Mouse (Mus musculus): ENCODE measurements around the gene Synj2. TPM values are rescaled to one million over a fixed set of nuclear protein-coding genes. Genes with fewer than 3 reads are reported as not detected.

Gene Synj2
- total RNA-seq (2023) = 1 to 10 TPM; 3.6 to 5.8 TPM

DNA sequence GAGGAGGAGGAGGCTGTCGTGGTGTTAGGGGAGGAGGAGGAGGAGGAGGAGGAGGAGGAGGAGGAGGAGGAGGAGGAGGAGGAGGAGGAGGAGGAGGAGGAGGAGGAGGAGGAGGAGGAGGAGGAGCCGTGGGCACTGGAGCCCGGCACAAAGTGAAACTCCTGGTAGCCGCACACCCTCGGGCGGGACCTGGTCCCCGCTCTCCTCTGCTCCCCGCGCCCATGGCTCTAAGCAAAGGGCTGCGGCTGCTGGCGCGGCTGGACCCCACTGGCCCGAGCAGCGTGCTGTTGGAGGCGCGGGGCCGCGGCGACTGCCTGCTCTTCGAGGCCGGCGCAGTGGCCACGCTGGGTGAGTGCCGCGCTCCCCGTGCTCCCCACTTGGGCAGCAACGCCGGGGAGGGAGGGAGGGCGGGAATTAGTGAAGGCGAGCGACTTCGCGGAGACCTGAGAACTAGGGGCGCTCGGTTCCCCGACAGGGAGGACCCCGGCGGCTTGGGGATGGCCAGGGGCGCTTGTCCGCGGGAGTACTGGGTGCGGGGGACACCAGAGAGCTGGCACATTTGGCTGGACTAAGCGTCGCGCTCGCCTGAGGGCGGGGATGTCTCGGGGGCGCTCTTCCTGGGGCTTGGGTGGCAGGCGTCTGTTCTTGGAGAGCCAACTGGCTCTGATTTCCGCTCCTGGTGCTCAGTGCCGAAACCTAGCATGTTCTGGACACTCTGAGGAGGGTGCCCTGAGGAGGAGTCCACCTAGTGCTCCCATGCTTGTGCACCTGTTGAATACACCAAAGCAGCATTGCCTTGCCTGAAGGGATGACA lies at the start of gene Synj2:
Gene Synj2, plus strand, starts transcription at position 51 of the 814 bp plus-strand sequence.

DNA sequence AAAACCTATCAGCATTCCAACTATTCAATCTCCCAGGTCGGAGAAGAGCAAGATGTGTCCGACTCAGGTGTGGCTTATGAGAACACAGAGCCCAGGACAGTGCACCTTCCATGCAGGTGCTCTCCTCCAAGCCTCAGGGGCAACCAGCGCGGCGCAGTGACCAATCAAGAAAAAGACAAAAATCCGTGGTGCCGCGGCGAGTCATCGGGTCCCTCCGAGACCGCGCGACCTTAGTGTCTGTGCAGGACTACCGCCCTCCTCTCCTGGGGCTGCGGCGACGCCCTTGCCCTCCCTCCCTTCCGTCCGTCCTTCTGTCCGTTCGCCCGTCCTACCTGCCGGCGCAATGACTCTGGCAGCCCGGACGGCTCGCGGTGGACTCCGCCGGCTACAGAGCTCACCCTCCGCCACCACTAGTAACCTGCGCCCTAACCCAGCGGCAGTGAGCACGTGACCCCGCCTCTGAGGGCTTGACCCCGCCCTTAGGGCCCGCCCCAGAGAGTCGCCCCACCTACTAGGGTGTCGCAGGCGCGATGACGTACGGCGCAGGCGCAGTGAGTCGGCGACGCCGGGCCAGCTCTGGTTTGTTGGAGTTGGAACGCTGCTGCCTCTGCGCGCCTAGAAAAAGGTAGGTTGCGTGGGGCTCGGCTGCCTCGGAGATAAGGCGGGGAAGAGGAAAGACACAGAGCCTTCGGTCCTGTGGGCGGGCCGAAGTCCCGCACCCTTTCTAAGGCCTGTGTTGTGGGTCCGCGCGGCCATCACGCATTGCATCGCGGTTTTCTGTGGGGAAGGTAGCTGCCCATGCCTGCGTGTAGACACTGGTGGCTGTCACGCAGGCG lies 138.4 kb downstream of the Synj2 start, which contains the start of the genes Serac1 and Gtf2h5:
Gene Serac1, minus strand, starts transcription at position 455 of the 836 bp plus-strand sequence.
Gene Gtf2h5, plus strand, starts transcription at position 500 of the 836 bp plus-strand sequence.

Other genes with a start within 250 kb of the Synj2 start
- gene Snx9, start 100.0 kb upstream of the Synj2 start, total RNA-seq (2023) = 100 to 1,000 TPM; 124 to 125 TPM
- gene Serac1, start 138.5 kb downstream of the Synj2 start, total RNA-seq (2023) = 1 to 10 TPM; 6.6 to 9.1 TPM
- gene Gtf2h5, start 138.5 kb downstream of the Synj2 start, total RNA-seq (2023) = 10 to 100 TPM; 58.2 to 62.2 TPM
- gene Tulp4, start 165.2 kb downstream of the Synj2 start, total RNA-seq (2023) = 10 to 100 TPM; 60.5 to 63.3 TPM